ENCODE assay signal across 7 mouse cellular contexts in genomic region chr10:39458766-39459699, GRCm38 (mm10).
A peak's percentile ranks its signal among the peaks of the same experiment; 100 is the strongest.
DNase-seq lines count a peak whose midpoint lies in the region; ATAC-seq and TF ChIP-seq lines count a peak whose summit lies in the region.

No protein-coding gene starts in this region.

- intact Hi-C loops in left cerebral cortex, adult 2 months (cut with DNase I), result no loop called here

- no peaks in the 10 kb centered on the region for H3K27me3 ChIP-seq in hindbrain, embryonic 13.5 days

- TF ChIP-seq CTCF in left cerebral cortex, adult 2 months (IDR thresholded peaks at IDR 0.05), result no peak

- peak; percentile 50; the same call in 1 of the 2 replicates for ATAC-seq in hindbrain, embryonic 13.5 days (ENCODE audit: low FRiP score)
- ATAC-seq in megakaryocyte-erythroid progenitor cell, adult 5-6 weeks (replicated peaks; ENCODE audit: low FRiP score, low TSS enrichment, poor library complexity, severe bottlenecking), result peak; percentile 50

- in situ Hi-C loops in ES-E14 (cut with MboI; ENCODE audit: low sequenced_read_pairs in 2 of 2, unreplicated experiment in 2 of 2), result no loop called here

- WGBS in hindbrain, embryonic 13.5 days, result 64% methylated on average over 13 of the region's 13 CpGs

- peaks cover 2% of the 10 kb centered on the region; the same call in 1 of the 2 replicates for H3K36me3 ChIP-seq in ES-E14 (ENCODE audit: control insufficient read depth, insufficient read depth, low read length, poor library complexity, severe bottlenecking)
- H3K36me3 ChIP-seq in hindbrain, embryonic 13.5 days, result 0 out of 2 replicates have a peak, but pooled peaks cover 3% of the 10 kb centered on the region

- no peak overlapping the region for H3K27ac ChIP-seq in ES-E14 (ENCODE audit: insufficient read depth, low read depth, low read length, poor library complexity, severe bottlenecking)
- H3K27ac ChIP-seq in hindbrain, embryonic 13.5 days, result peak overlapping the region; percentile 85
- no peak overlapping the region for H3K27ac ChIP-seq in left cerebral cortex, adult 2 months

- no peak overlapping the region for H3K4me2 ChIP-seq in hindbrain, embryonic 13.5 days

- no peaks in the 10 kb centered on the region for H3K9me3 ChIP-seq in ES-E14 (ENCODE audit: control insufficient read depth, insufficient read depth, low read depth, low read length)
- H3K9me3 ChIP-seq in hindbrain, embryonic 13.5 days, result no peaks in the 10 kb centered on the region

- DNase-seq in CD4-positive, CD25-positive, alpha-beta regulatory T cell, adult 2 months (ENCODE audit: low read depth, low spot score), result peak; percentile 47
- no peak for DNase-seq in ES-E14 (ENCODE audit: low read depth, low spot score)
- DNase-seq in cerebellum, postnatal 14 days, result peak; percentile 75 to 77
- DNase-seq in urinary bladder, postnatal 10 days (ENCODE audit: low spot score), result no peak
- no peak for DNase-seq in left cerebral cortex, adult 2 months (ENCODE audit: extremely low spot score in 1 of 2, low spot score in 2 of 2)

- H3K9ac ChIP-seq in ES-E14 (ENCODE audit: insufficient read depth, low read depth, low read length, poor library complexity, severe bottlenecking), result no peak overlapping the region
- 0 out of 2 replicates have a peak overlapping the region, but pooled peaks have one; percentile 43 for H3K9ac ChIP-seq in hindbrain, embryonic 13.5 days

- no peak overlapping the region for H3K4me3 ChIP-seq in ES-E14 (ENCODE audit: insufficient read depth in 1 of 2, low read depth in 1 of 2, low read length in 2 of 2, poor library complexity in 1 of 2, severe bottlenecking in 1 of 2)
- no peak overlapping the region for H3K4me3 ChIP-seq in hindbrain, embryonic 13.5 days
- H3K4me3 ChIP-seq in left cerebral cortex, adult 2 months, result no peak overlapping the region

- H3K4me1 ChIP-seq in ES-E14 (ENCODE audit: control insufficient read depth in 2 of 2, insufficient read depth in 2 of 2, low read length in 2 of 2, poor library complexity in 1 of 2), result peaks cover 2 to 7% of the 10 kb centered on the region in 2 experiments; a peak in 2 of 4 replicates
- H3K4me1 ChIP-seq in hindbrain, embryonic 13.5 days (replicated peaks), result peaks cover 85% of the 10 kb centered on the region

TF ChIP-seq in ES-E14, 5 proteins besides CTCF, POLR2A, EP300 and RAD21:
- peak; percentile 98 for TF ChIP-seq MAFK (IDR thresholded peaks at IDR 0.05; ENCODE audit: insufficient read depth, low read depth, low read length)
- no peak for TF ChIP-seq ZNF384 (IDR thresholded peaks at IDR 0.05; ENCODE audit: low read depth, low read length)
TF ChIP-seq in ES-E14: peak in this region for 1.

Comparison
In these comparisons a context has a peak if more than half of its experiments do, and no peak if none do; other contexts are left out.
1. DNase-seq: peak in CD4-positive, CD25-positive, alpha-beta regulatory T cell, adult 2 months (single experiment) and cerebellum, postnatal 14 days (2 of 2); none in ES-E14 (single experiment), urinary bladder, postnatal 10 days (single experiment) and left cerebral cortex, adult 2 months (0 of 2).